Mouse (Mus musculus) kidney, embryonic 14.5 days (tissue): ENCODE measurements around the gene Tenm4. TPM values are rescaled to one million over a fixed set of nuclear protein-coding genes. Genes with fewer than 3 reads are reported as not detected.

ENCODE experiments used
- ATAC-seq: fragments of 200-750 bp; cut with Nextera tagmentation; 2 replicates; pipeline ENCODE4 v1.8.0; 2017; ENCODE audit warnings: moderate number of reproducible peaks, mild to moderate bottlenecking, moderate TSS enrichment, moderate library complexity; ENCODE audit not compliant: low FRiP score, low TSS enrichment
- H3K27ac ChIP-seq: fragments of 300-500 bp; sonication (generic); 2 replicates; pipeline ENCODE4 v1.5.1; 2014; ENCODE audit warnings: low read depth, mild to moderate bottlenecking, low read length, moderate library complexity, mixed read lengths
- H3K27me3 ChIP-seq: fragments of 300-500 bp; sonication (generic); 2 replicates; pipeline ENCODE4 v1.6.1; 2014; ENCODE audit warnings: mild to moderate bottlenecking, low read length; ENCODE audit not compliant: control insufficient read depth, insufficient read depth
- H3K36me3 ChIP-seq: fragments of 300-500 bp; sonication (generic); 2 replicates; pipeline ENCODE4 v1.6.1; 2014; ENCODE audit warnings: low read length, mixed read lengths; ENCODE audit not compliant: control insufficient read depth, insufficient read depth
- H3K4me1 ChIP-seq: fragments of 300-500 bp; sonication (generic); 2 replicates; pipeline ENCODE4 v1.6.1; 2014; ENCODE audit warnings: low read length, mixed read lengths; ENCODE audit not compliant: control insufficient read depth, insufficient read depth
- H3K4me2 ChIP-seq: fragments of 300-500 bp; sonication (generic); replicated peaks from 2 replicates; pipeline ENCODE4 v1.6.1; 2014; ENCODE audit warnings: low read depth, mild to moderate bottlenecking, low read length
- H3K4me3 ChIP-seq: fragments of 300-500 bp; sonication (generic); 2 replicates; pipeline ENCODE4 v1.5.1; 2014; ENCODE audit warnings: mild to moderate bottlenecking, low read length
- H3K9ac ChIP-seq: fragments of 300-500 bp; sonication (generic); 2 replicates; pipeline ENCODE4 v1.6.1; 2014; ENCODE audit warnings: low read depth, mild to moderate bottlenecking, low read length, moderate library complexity
- H3K9me3 ChIP-seq: fragments of 300-500 bp; sonication (generic); 2 replicates; pipeline ENCODE4 v1.6.1; 2016; ENCODE audit warnings: low read length; ENCODE audit not compliant: control insufficient read depth
- WGBS: fragments of 180-500 bp; shearing (Covaris S2); extraction: QIAGEN DNeasy Blood & Tissue Kit; methylation state at CpG from one replicate; pipeline ENCODE4 v1.1.7; 2014; 5-methylcytosine and 5-hydroxymethylcytosine counted together
- polyA plus RNA-seq: library from polyadenylated mRNA; unstranded; fragments of >200 nt; fragmentation: Nextera tagmentation; extraction: Ambion mirVana; gene quantifications from 2 replicates; pipeline ENCODE4 v1.2.1, GENCODE M21; 2014

Tenm4 gene
- polyA plus RNA-seq, 1 experiment from 2014 or later = 51.0 TPM

- H3K9ac ChIP-seq = no peak overlapping the region
- peaks cover 20% of the 10 kb centered on the region for H3K4me1 ChIP-seq
- no peaks in the 10 kb centered on the region for H3K36me3 ChIP-seq
- H3K4me2 ChIP-seq = no peak overlapping the region
- H3K27me3 ChIP-seq = no peaks in the 10 kb centered on the region
- no peak overlapping the region for H3K27ac ChIP-seq
- ATAC-seq = no peak
- H3K4me3 ChIP-seq = no peak overlapping the region
- no peaks in the 10 kb centered on the region for H3K9me3 ChIP-seq
- 78% methylated on average over 4 of the region's 4 CpGs for WGBS
Observed at GRCm38 (mm10) chr7:96746706-96747105, 575.7 kb downstream of the Tenm4 start.

DNA sequence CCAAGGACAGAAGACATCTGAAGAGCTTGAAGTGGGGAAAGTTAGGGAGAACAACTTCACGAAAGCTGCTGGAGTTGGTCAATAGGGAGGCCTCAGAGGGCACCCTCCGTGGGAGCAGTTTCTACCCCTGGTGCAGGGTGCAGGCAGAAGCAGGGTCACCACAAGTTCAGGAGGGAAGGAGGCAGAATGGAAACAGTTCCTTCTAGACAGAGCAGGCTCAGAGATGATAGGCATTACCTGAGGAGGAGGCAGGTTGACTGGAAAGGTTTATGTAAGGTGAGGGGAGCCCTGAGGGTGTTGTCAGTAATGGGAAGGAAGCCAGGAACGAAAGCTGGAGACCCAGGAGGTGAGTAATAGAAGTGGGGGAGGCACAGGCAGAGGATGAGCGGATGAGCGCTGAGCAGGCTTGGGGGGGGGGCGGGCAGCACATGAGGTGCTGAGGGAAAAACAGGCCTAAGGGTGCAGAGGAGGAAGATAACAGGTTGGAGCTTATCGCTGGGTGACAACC, 577.5 kb downstream of the Tenm4 start:
- Histone ChIP-seq H3K27me3 (no peaks in the 10 kb centered on the region), H3K27ac (no peak overlapping the region), H3K4me2 (no peak overlapping the region), H3K36me3 (no peaks in the 10 kb centered on the region), H3K4me1 (peaks cover 16% of the 10 kb centered on the region), H3K4me3 (no peak overlapping the region), H3K9ac (no peak overlapping the region), H3K9me3 (no peaks in the 10 kb centered on the region)
- WGBS = 54% methylated on average over 7 of the region's 7 CpGs
- ATAC-seq = 0 out of 2 replicates have a peak, but pooled peaks have one; percentile 4

- H3K4me1 ChIP-seq = peaks cover 17% of the 10 kb centered on the region
- 37% methylated on average over 8 of the region's 8 CpGs for WGBS
- ATAC-seq = no peak
- no peaks in the 10 kb centered on the region for H3K9me3 ChIP-seq
- no peak overlapping the region for H3K4me2 ChIP-seq
- H3K27me3 ChIP-seq = no peaks in the 10 kb centered on the region
- no peak overlapping the region for H3K9ac ChIP-seq
- H3K4me3 ChIP-seq = no peak overlapping the region
- no peaks in the 10 kb centered on the region for H3K36me3 ChIP-seq
- H3K27ac ChIP-seq = no peak overlapping the region
Observed at GRCm38 (mm10) chr7:96749753-96750152, 578.7 kb downstream of the Tenm4 start.

DNA sequence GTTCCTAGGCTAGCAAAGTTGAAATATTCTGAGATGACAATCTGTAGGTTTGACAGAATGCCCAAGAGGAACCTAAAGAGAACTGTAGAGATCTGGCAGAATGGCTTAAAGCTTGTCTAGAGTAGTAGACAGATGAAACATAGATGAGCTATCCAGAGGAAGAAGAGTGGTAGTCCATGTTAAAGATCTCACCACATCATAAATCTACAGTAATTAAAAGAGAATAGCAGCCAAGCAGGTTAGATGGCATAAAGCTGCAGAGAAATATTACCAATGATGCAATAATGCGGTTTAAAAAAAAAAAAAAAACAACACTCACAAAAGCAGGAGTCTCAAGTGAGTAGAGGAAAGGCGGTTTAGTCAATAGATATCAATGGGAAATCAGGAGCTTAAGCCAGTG, 580.2 kb downstream of the Tenm4 start:
- Histone ChIP-seq H3K4me3 (no peak overlapping the region), H3K27me3 (no peaks in the 10 kb centered on the region), H3K27ac (no peak overlapping the region), H3K4me2 (no peak overlapping the region), H3K36me3 (no peaks in the 10 kb centered on the region), H3K9ac (no peak overlapping the region), H3K4me1 (peaks cover 19% of the 10 kb centered on the region), H3K9me3 (no peaks in the 10 kb centered on the region)
- WGBS = 88% methylated on average over 2 of the region's 2 CpGs
- ATAC-seq = no peak

GRCm38 (mm10) chr7:96752776-96753175, 581.7 kb downstream of the Tenm4 start:
- 86% methylated on average over 2 of the region's 2 CpGs for WGBS
- Histone ChIP-seq H3K9me3 (no peaks in the 10 kb centered on the region), H3K27ac (no peak overlapping the region; the same call in 1 of the 2 replicates), H3K4me1 (peaks cover 28% of the 10 kb centered on the region), H3K4me2 (no peak overlapping the region), H3K27me3 (no peaks in the 10 kb centered on the region), H3K36me3 (no peaks in the 10 kb centered on the region), H3K4me3 (no peak overlapping the region), H3K9ac (no peak overlapping the region)
- no peak for ATAC-seq

GRCm38 (mm10) chr7:96753335-96754095, 582.5 kb downstream of the Tenm4 start:
- Histone ChIP-seq H3K36me3 (no peaks in the 10 kb centered on the region), H3K4me2 (no peak overlapping the region), H3K4me3 (no peak overlapping the region), H3K4me1 (peaks cover 28% of the 10 kb centered on the region), H3K27me3 (no peaks in the 10 kb centered on the region), H3K9me3 (no peaks in the 10 kb centered on the region), H3K9ac (no peak overlapping the region), H3K27ac (no peak overlapping the region)
- 64% methylated on average over 4 of the region's 4 CpGs for WGBS
- no peak for ATAC-seq

DNA sequence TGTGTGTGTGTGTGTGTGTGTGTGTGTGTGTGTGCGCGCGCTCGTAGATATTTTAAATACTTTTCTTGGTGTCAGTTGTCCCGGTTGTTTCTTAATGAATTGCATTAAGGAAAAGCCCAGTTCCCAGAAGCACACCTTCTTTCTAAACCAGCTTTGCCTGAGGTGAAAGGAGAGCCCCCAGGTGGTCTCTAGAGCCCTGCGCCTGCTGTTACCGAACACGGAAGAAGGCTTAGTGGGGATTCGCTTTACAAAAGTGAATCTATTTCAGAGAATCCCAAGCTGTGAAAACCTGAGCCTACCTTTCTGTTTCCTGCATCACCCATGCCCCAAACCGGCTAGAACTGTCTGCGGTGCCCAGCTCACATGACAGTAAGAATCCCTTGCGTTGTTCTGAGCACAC, 583.1 kb downstream of the Tenm4 start:
- no peaks in the 10 kb centered on the region for H3K27me3 ChIP-seq
- H3K9me3 ChIP-seq = no peaks in the 10 kb centered on the region
- WGBS = 64% methylated on average over 12 of the region's 12 CpGs
- ATAC-seq = no peak
- no peak overlapping the region for H3K9ac ChIP-seq
- no peak overlapping the region for H3K27ac ChIP-seq
- H3K4me1 ChIP-seq = peaks cover 24% of the 10 kb centered on the region
- H3K36me3 ChIP-seq = no peaks in the 10 kb centered on the region
- H3K4me2 ChIP-seq = no peak overlapping the region
- no peak overlapping the region for H3K4me3 ChIP-seq

DNA sequence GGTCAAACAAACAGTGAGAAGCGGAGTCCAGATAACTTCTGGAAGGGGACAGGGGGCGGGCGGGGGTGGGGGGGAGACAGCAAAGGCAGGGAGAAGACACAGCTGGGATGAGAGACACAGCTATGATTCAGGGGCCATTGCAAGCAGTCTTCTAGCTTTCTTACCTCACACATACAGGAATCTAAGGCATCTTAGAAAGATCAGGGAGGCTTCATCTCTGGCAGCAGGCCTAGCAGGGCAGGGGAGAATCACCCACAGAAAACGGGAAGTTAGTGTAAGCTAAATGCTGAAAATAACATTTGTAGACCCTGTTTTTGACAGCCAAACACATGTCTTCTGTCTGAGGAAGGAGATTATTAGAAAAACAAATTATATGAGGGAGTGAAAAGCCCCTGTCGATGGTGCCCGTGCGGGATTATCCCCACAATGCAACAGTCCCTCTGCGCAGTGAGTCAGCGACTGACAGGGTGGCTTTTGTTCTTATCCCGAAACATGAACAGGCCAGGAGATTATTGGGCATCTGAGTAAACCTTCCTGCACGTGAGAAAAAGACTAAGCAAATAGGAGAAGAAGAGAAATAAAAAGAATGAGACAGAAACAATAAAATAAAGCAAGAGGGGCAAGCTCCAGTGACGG, 584.5 kb downstream of the Tenm4 start:
- Histone ChIP-seq H3K4me1 (peaks cover 21% of the 10 kb centered on the region), H3K27me3 (no peaks in the 10 kb centered on the region), H3K9me3 (no peaks in the 10 kb centered on the region), H3K4me3 (no peak overlapping the region), H3K4me2 (no peak overlapping the region), H3K36me3 (no peaks in the 10 kb centered on the region), H3K9ac (no peak overlapping the region), H3K27ac (peak overlapping the region; percentile 62; the same call in 1 of the 2 replicates)
- ATAC-seq = 0 out of 2 replicates have a peak, but pooled peaks have one; percentile 8
- WGBS = 53% methylated on average over 12 of the region's 12 CpGs
